Mouse (Mus musculus) CD8-positive naive resting alpha-beta T cell, adult 2 months (primary cell): Measurements from ENCODE around the gene Trim25.
A peak's percentile ranks its signal among the peaks of the same experiment; 100 is the strongest.
"Not testable (repeated sequence)": the region's sequence is repeated elsewhere in the genome, so short reads cannot be mapped to it uniquely, and the experiment has no call there.

Source experiments
- DNase-seq, 2 experiments: peaks; one replicate each; pipeline ENCODE4 v3.0.0; 2022; ENCODE audit warnings: low read depth in 2 of 2, low spot score in 2 of 2

Trim25 gene

GRCm38 (mm10) chr11:89022120-89022731 is 23.1 kb downstream of the Trim25 start:
- DNase-seq, result peak in 1 of 2 experiments; percentile 23

DNA sequence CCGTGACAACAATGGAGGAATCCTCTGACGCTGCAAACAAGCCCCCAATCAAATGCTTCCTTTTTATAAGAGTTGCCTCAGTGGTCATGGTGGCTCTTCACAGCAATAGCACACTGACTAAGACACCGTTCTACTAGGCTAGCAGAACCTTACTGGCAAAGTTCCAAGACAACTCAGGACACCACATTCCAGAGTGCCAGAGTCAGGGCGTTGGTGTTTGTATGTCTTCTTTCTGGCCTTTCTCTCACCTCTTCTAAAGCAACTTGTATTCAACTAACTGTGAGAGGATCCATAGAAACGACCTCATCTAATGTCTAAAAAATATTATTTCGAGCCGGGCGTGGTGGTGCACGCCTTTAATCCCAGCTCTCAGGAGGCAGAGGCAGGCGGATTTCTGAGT is 24.3 kb downstream of the Trim25 start:
- no peak for DNase-seq

- peak; percentile 55 to 58 for DNase-seq
Observed at GRCm38 (mm10) chr11:89024181-89024881, 25.2 kb downstream of the Trim25 start.

DNA sequence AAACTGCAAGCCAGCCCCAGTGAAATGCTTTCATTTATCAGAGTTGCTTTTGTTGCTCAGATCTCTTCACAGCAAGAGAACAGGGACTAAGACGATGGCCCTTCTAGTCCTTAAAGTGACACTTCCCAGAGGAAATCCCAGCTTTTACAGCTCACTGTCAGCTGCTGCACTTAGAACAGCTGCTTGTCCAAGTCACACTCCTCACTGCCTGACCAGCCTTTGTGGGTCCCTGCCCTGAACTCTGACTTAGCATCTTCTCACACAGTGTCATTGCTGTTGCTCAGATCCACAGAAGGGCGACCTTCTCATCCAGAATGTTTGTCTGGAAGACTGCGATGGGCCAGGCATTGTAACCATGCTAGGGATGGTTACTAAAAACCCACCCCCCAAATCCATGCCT is 26.4 kb downstream of the Trim25 start:
- DNase-seq, result no peak

- no peak for DNase-seq
Observed at GRCm38 (mm10) chr11:89026117-89026516, 26.9 kb downstream of the Trim25 start.

- DNase-seq, result peak; percentile 6 to 15
Observed at GRCm38 (mm10) chr11:89027955-89028361, 28.8 kb downstream of the Trim25 start.

DNA sequence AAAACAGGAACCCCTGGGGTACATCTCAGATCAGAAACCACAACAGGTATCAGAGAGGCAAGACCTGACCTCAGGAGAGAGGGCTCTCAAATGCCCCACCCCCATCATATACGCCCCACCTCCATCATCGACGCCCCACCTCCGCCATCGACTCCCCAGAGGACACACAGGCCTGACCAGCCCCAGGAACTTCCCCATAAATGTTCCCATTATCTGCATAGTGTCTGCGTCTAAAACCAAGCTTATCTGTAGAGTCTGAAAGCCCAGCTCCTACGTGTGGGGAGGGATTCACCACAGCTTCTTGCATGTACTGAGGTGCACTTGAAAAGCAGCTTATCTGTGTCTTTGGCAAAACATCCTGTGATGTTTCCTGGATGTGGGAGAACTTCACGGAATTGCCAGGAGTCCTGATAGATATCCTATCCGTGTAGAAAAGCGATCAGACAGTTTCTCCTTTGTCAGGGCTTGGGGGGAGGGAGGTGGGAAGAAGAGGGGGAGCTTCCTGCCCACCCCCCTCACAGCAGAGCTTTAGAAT is 29.8 kb downstream of the Trim25 start:
- peak in 1 of 2 experiments; percentile 15 for DNase-seq

GRCm38 (mm10) chr11:89030552-89030951 is 31.4 kb downstream of the Trim25 start:
- no peak for DNase-seq

- no peak for DNase-seq
Observed at GRCm38 (mm10) chr11:89031189-89031588, 32.0 kb downstream of the Trim25 start.

GRCm38 (mm10) chr11:89034592-89034991 is 35.4 kb downstream of the Trim25 start:
- no peak for DNase-seq

- no peak for DNase-seq
Observed at GRCm38 (mm10) chr11:89035552-89035951, 36.4 kb downstream of the Trim25 start.

- no peak for DNase-seq
Observed at GRCm38 (mm10) chr11:89038496-89038895, 39.3 kb downstream of the Trim25 start.

DNA sequence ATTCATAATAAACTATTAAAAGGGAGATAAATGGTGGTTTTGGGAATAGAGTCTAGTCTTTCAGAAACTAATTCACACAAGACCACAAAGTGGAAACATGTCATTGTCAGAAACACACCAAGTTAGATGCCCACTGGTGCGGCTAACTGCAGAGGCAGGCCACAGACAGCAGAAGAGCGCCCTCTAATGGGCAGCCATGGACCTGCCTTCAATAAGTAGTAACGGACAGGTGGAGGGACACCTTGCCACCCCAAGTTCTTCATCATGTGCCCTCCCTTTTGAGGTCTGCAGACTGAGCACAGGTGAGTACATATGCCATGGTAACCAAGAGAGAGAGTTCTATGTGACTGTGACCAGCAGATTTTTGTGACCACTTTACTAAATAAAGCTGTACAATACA is 40.1 kb downstream of the Trim25 start:
- DNase-seq, result peak; percentile 57 to 70

DNA sequence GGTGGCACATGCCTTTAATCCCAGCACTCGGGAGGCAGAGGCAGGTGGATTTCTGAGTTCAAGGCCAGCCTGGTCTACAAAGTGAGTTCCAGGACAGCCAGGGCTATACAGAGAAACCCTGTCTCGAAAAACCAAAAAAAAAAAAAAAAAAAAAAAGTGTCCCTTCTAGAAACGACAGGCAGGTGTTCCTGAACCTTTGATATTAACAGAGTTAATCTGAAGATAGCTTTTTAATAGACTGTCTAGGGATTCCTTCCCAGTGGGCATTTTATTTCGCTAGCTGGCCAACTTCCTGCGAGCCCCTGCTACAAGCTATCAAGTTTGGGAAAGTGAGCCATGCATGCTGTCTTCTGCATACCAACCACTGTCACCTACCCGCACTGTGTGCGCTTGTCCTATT is 41.9 kb downstream of the Trim25 start:
- DNase-seq, result not testable (repeated sequence)

GRCm38 (mm10) chr11:89043046-89043445 is 43.9 kb downstream of the Trim25 start:
- no peak for DNase-seq

- DNase-seq, result not testable (repeated sequence)
Observed at GRCm38 (mm10) chr11:89045501-89045900, 46.3 kb downstream of the Trim25 start.

DNA sequence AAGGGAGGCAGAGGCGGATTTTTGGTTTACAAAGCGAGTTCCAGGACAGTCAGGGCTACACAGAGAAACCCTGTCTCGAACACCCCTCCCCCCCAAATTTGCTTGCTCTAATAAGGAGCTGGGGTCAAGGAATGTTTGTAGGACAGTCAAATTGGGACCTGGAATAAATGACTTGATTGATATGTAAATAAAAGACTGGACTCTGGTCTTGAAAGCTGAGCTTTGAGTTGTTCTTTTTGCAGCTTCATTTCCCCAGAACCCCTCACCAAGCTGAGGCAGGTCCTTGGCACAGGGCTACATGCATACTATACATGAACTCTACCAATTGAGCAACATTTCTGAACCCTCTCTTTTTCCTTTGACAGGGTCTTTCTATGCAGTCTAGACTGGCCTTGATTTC is 46.8 kb downstream of the Trim25 start:
- no peak for DNase-seq

DNA sequence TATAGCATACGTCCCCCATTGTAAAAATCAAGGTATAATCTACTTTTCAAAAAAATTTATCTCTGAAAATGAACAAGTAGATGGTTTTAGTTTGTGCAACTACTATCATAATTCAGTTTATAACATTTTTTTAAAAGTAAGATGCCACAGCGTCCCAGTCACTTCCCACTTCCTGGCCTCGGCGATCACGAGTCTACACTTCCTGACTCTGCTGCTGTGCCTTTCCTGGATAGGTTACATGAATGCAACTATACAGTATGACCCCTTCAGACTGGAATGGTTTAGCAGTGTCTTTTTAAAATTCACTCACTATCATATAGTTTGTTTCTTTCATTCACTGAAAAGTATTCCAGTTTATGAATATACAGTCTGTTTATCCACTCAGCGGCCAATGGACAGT is 52.6 kb downstream of the Trim25 start:
- DNase-seq, result no peak

DNA sequence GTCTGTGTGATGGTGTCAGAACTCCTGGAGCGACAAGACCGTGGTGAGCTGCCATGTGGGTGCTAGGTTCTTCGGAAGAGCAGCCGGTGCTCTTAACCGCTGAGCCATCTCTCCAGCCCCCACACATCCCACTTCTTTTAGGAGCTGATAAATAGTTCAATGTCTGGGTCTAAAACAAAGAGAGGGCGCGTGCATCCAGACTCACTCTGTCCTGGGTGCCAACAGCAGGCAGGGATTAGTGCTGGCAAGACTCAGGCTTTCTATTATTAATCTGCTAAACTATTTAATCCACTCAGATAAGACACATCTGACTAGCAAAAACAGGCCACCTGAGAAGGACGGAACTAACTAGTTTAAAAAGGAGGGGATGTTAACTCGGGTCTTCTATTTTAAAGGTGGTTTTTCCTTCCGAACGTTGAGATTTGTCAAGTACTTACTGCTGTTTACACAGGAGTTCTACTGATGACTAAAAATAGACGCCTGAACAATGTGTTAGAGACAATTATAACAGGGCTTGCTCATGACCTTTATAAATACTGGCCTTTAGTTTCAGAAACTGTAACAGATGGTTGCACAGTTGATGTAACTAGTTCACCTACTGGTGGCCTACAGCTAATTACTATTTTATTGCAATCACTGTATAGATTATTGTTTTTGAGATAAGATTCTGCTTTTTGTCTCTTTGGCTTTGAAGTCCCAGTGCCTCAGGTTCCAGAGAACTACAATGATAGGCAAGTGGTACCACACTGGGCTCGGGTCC is 56.9 kb downstream of the Trim25 start:
- no peak for DNase-seq

GRCm38 (mm10) chr11:89058515-89059270 is 59.5 kb downstream of the Trim25 start:
- DNase-seq, result peak; percentile 23 to 32

DNA sequence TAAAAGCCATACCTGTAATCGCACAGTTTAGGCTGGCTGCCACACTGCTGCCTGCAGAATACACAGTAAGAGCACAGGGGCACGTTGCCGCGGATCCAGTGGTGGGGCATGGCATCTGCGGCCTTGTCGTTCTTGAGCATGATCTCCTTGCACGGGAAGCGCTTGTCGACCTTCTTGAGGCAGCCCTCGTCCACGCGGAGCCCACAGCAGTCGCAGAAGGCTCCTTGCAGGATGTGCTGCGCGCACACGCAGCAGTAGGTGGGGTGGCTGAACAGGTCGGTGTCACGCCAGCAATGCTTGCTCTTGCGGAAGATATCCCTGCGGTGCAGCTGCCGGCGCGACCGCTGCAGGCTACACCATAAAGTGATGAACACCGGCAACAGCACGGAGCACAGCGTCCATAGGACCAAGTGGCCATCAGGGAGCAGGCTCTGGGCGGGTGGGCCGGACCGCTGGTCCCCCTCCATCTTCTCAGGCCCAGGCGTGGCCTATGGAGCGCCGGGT is 60.8 kb downstream of the Trim25 start:
- DNase-seq, result peak; percentile 39 to 51
